Mouse (Mus musculus): ENCODE data around the gene Clcn7. TPM values are rescaled to one million over a fixed set of nuclear protein-coding genes. Genes with fewer than 3 reads are reported as not detected.

The Clcn7 gene
- polyA plus RNA-seq, 1 experiment from 2014 or later: 26.7 TPM

DNA sequence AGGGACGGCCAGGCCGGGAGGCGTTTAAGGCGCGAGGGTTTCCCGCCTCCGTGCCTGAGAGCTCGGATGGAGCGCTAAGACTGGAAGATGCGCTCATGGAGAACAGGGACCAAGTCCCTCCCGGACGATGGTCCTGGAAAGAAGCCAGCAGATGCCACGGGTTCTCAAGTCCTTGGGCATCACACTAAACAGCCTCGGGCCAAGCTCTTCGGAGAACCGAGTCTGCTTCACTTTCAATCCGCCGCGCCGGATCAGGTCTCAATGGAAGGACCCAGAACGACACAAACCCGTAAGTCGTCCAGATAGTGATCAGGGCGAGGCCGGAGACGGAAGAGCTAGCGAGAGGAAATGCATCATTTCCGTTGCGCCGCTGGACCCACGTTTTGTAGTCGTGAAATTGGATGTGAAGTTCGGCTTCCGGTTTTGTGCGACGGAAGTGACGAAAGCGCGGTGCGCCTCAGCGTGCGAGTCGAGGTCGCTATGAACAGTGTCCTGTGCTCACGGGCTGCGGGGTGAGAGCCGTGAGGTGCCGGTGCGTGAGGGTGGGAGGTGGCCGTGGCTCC lies 51.0 kb downstream of the Clcn7 start, which contains the start of gene BC003965:
BC003965 (plus strand) TSS at position 426 of the 563 bp plus-strand sequence.
- peak; percentile 87 for ATAC-seq (ENCODE audit: low read depth)
- peak within 1 kb of the TSS; percentile 78 for H3K9ac ChIP-seq (replicated peaks; ENCODE audit: low read depth, low read length)
- H3K4me2 ChIP-seq (ENCODE audit: low read depth, low read length): peak within 1 kb of the TSS; percentile 90
- H3K36me3 ChIP-seq (ENCODE audit: control insufficient read depth, insufficient read depth, low read length): no peaks in the 10 kb centered on the region
- peak within 1 kb of the TSS; percentile 98 for H3K27ac ChIP-seq (ENCODE audit: low read depth, low read length)
- H3K9me3 ChIP-seq (ENCODE audit: control insufficient read depth, low read length): no peaks in the 10 kb centered on the region
- H3K4me1 ChIP-seq (ENCODE audit: control insufficient read depth, insufficient read depth, low read length): peaks cover 18% of the 10 kb centered on the region
- H3K4me3 ChIP-seq (ENCODE audit: low read depth, low read length): peak within 1 kb of the TSS; percentile 66
- WGBS: under 1% methylated on average over 50 of the region's 50 CpGs
- no peaks in the 10 kb centered on the region for H3K27me3 ChIP-seq (ENCODE audit: control insufficient read depth, insufficient read depth, low read length)

GRCm38 (mm10) chr17:25184961-25185360 lies 51.8 kb downstream of the Clcn7 start:
- no peaks in the 10 kb centered on the region for H3K27me3 ChIP-seq (ENCODE audit: control insufficient read depth, insufficient read depth, low read length)
- no peaks in the 10 kb centered on the region for H3K36me3 ChIP-seq (ENCODE audit: control insufficient read depth, insufficient read depth, low read length)
- 0 out of 2 replicates have a peak, but pooled peaks have one; percentile 16 for ATAC-seq (ENCODE audit: low read depth)
- peaks cover 25% of the 10 kb centered on the region for H3K4me1 ChIP-seq (ENCODE audit: control insufficient read depth, insufficient read depth, low read length)
- H3K27ac ChIP-seq (ENCODE audit: low read depth, low read length): no peak overlapping the region
- WGBS: 9% methylated on average over 17 of the region's 17 CpGs
- H3K9ac ChIP-seq (replicated peaks; ENCODE audit: low read depth, low read length): peak overlapping the region; percentile 78
- H3K9me3 ChIP-seq (ENCODE audit: control insufficient read depth, low read length): no peaks in the 10 kb centered on the region
- peak overlapping the region; percentile 90 for H3K4me2 ChIP-seq (ENCODE audit: low read depth, low read length)
- peak overlapping the region; percentile 66 for H3K4me3 ChIP-seq (ENCODE audit: low read depth, low read length)

GRCm38 (mm10) chr17:25187784-25188149 lies 54.6 kb downstream of the Clcn7 start:
- WGBS: 7% methylated on average over 11 of the region's 11 CpGs

DNA sequence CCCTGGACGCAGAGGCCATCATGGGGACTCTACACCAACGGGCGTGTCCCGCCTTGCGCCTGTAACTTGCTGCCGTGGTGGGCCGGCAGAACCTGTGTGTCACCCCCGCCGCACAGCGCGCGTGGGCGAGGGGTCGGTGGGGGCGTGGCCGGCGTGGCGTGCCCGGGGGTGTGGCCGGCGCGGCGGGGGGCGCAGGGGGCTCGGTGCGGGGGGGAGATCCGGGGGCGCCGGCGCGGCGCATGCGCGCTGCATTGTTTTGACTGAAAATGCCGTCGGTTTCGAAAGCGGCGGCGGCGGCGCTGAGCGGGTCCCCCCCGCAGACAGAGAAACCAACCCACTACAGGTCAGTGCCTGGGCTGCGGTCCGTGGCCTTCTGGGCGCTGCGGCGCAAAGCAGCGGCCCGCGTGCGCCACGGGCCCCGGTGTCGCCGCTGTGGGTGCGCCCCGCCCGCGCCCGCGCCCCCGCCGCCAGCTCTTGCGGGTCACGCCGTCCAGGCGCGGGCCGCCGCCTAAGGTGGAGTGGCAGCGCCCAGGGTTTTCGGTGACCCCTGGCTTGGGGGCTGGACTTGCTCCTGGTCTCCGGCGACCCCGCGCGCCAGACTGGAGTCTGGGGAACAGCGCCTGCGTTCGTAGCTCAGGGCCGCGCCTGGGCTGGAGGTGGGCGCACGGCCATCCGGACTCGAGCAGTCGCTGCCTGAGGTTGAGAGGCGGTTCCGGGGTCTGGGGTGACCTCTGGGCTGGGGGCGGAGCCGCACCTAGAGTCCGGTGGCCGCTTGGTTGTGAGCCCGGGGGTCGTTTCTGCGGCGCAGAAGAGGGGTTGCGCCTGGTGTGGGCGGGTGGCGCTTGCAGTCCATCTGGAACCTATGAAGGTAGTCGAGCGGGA lies 55.2 kb downstream of the Clcn7 start, which contains the start of gene Unkl:
Unkl (plus strand) TSS at position 248 of the 882 bp plus-strand sequence.
- peak within 1 kb of the TSS; percentile 90 for H3K9ac ChIP-seq (replicated peaks; ENCODE audit: low read depth, low read length)
- H3K4me1 ChIP-seq (ENCODE audit: control insufficient read depth, insufficient read depth, low read length): peaks cover 27% of the 10 kb centered on the region
- peaks cover 10% of the 10 kb centered on the region; the same call in 1 of the 2 replicates for H3K36me3 ChIP-seq (ENCODE audit: control insufficient read depth, insufficient read depth, low read length)
- H3K9me3 ChIP-seq (ENCODE audit: control insufficient read depth, low read length): no peaks in the 10 kb centered on the region
- peak within 1 kb of the TSS; percentile 83 for H3K4me2 ChIP-seq (ENCODE audit: low read depth, low read length)
- peak within 1 kb of the TSS; percentile 95 for H3K4me3 ChIP-seq (ENCODE audit: low read depth, low read length)
- H3K27me3 ChIP-seq (ENCODE audit: control insufficient read depth, insufficient read depth, low read length): no peaks in the 10 kb centered on the region
- under 1% methylated on average over 97 of the region's 104 CpGs for WGBS
- peak within 1 kb of the TSS; percentile 52 for H3K27ac ChIP-seq (ENCODE audit: low read depth, low read length)
- ATAC-seq (ENCODE audit: low read depth): peak; percentile 24

More at GRCm38 (mm10) chr17:25187784-25188149, 54.6 kb downstream of the Clcn7 start:
- peak overlapping the region; percentile 83 for H3K4me2 ChIP-seq (ENCODE audit: low read depth, low read length)
- H3K4me1 ChIP-seq (ENCODE audit: control insufficient read depth, insufficient read depth, low read length): peaks cover 28% of the 10 kb centered on the region
- H3K9me3 ChIP-seq (ENCODE audit: control insufficient read depth, low read length): no peaks in the 10 kb centered on the region
- peak overlapping the region; percentile 90 for H3K9ac ChIP-seq (replicated peaks; ENCODE audit: low read depth, low read length)
- H3K36me3 ChIP-seq (ENCODE audit: control insufficient read depth, insufficient read depth, low read length): 0 out of 2 replicates have a peak, but pooled peaks cover 6% of the 10 kb centered on the region
- peak overlapping the region; percentile 52; the same call in 1 of the 2 replicates for H3K27ac ChIP-seq (ENCODE audit: low read depth, low read length)
- peak overlapping the region; percentile 95 for H3K4me3 ChIP-seq (ENCODE audit: low read depth, low read length)
- ATAC-seq (ENCODE audit: low read depth): no peak
- H3K27me3 ChIP-seq (ENCODE audit: control insufficient read depth, insufficient read depth, low read length): no peaks in the 10 kb centered on the region

- no peaks in the 10 kb centered on the region for H3K9me3 ChIP-seq (ENCODE audit: control insufficient read depth, low read length)
- H3K36me3 ChIP-seq (ENCODE audit: control insufficient read depth, insufficient read depth, low read length): peaks cover 14% of the 10 kb centered on the region; the same call in 1 of the 2 replicates
- peaks cover 24% of the 10 kb centered on the region for H3K4me1 ChIP-seq (ENCODE audit: control insufficient read depth, insufficient read depth, low read length)
- no peaks in the 10 kb centered on the region for H3K27me3 ChIP-seq (ENCODE audit: control insufficient read depth, insufficient read depth, low read length)
- peak overlapping the region; percentile 90 for H3K9ac ChIP-seq (replicated peaks; ENCODE audit: low read depth, low read length)
- no peak for ATAC-seq (ENCODE audit: low read depth)
- WGBS: 0% methylated on average over 14 of the region's 16 CpGs
- H3K27ac ChIP-seq (ENCODE audit: low read depth, low read length): no peak overlapping the region
- H3K4me3 ChIP-seq (ENCODE audit: low read depth, low read length): peak overlapping the region; percentile 95
- H3K4me2 ChIP-seq (ENCODE audit: low read depth, low read length): peak overlapping the region; percentile 83
These were observed 55.9 kb downstream of the Clcn7 start for GRCm38 (mm10) chr17:25189091-25189490.

- Histone ChIP-seq H3K27ac (ENCODE audit: low read depth, low read length) (no peak overlapping the region), H3K4me3 (ENCODE audit: low read depth, low read length) (no peak overlapping the region), H3K4me2 (ENCODE audit: low read depth, low read length) (no peak overlapping the region), H3K9me3 (ENCODE audit: control insufficient read depth, low read length) (no peaks in the 10 kb centered on the region), H3K4me1 (ENCODE audit: control insufficient read depth, insufficient read depth, low read length) (no peaks in the 10 kb centered on the region), H3K9ac (replicated peaks; ENCODE audit: low read depth, low read length) (no peak overlapping the region), H3K36me3 (ENCODE audit: control insufficient read depth, insufficient read depth, low read length) (peaks cover 40% of the 10 kb centered on the region), H3K27me3 (ENCODE audit: control insufficient read depth, insufficient read depth, low read length) (no peaks in the 10 kb centered on the region)
- 93% methylated on average over 4 of the region's 4 CpGs for WGBS
- ATAC-seq (ENCODE audit: low read depth): no peak
These were observed 69.2 kb downstream of the Clcn7 start for GRCm38 (mm10) chr17:25202401-25202800.

GRCm38 (mm10) chr17:25210006-25210405 lies 76.8 kb downstream of the Clcn7 start:
- H3K27me3 ChIP-seq (ENCODE audit: control insufficient read depth, insufficient read depth, low read length): no peaks in the 10 kb centered on the region
- no peak for ATAC-seq (ENCODE audit: low read depth)
- no peak overlapping the region for H3K4me2 ChIP-seq (ENCODE audit: low read depth, low read length)
- no peak overlapping the region for H3K27ac ChIP-seq (ENCODE audit: low read depth, low read length)
- H3K4me1 ChIP-seq (ENCODE audit: control insufficient read depth, insufficient read depth, low read length): no peaks in the 10 kb centered on the region
- no peak overlapping the region for H3K4me3 ChIP-seq (ENCODE audit: low read depth, low read length)
- H3K36me3 ChIP-seq (ENCODE audit: control insufficient read depth, insufficient read depth, low read length): peaks cover 64% of the 10 kb centered on the region
- H3K9ac ChIP-seq (replicated peaks; ENCODE audit: low read depth, low read length): no peak overlapping the region
- no peaks in the 10 kb centered on the region for H3K9me3 ChIP-seq (ENCODE audit: control insufficient read depth, low read length)
- WGBS: 95% methylated on average over 4 of the region's 4 CpGs

DNA sequence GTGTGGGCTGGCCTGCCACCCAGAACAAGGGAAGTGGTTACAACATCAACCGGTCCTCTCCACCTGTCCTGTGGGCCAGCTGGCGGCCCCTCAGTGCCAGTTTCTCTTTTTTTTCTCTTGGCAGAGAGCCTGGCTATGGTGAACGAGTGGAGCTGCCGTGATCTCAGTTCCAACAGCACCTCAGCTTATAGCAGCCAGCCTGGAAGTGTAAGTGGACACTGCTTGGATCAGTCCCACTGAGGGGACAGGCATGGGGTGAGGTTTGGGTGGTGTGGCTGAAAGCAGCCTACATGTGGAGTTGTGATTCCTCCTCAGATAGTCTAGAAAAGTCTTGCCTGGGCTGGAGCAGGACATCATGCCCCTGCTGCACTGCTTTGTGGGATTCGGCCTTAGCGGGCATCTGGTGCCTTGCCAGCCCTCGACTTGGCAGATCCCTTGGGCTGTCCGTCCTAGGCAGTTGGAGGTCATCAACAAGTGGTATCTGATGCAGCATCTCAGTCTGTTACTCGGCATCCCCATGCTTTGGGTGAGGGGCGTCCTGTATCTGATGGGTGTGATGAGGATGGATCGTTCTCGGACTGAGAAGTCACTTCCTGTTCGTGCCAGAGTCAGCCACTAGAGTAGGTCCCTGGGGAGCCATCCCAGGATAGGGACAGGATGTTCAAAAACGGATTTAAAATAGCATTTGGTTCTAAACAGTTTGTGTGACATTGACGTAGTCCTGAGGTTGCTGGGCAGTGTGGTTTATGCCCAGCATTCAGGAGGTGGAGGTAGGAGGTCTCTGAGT lies 77.7 kb downstream of the Clcn7 start:
- H3K9ac ChIP-seq (replicated peaks; ENCODE audit: low read depth, low read length): no peak overlapping the region
- no peak overlapping the region for H3K27ac ChIP-seq (ENCODE audit: low read depth, low read length)
- no peak overlapping the region for H3K4me3 ChIP-seq (ENCODE audit: low read depth, low read length)
- H3K36me3 ChIP-seq (ENCODE audit: control insufficient read depth, insufficient read depth, low read length): peaks cover 65% of the 10 kb centered on the region
- no peak overlapping the region for H3K4me2 ChIP-seq (ENCODE audit: low read depth, low read length)
- no peaks in the 10 kb centered on the region for H3K27me3 ChIP-seq (ENCODE audit: control insufficient read depth, insufficient read depth, low read length)
- no peaks in the 10 kb centered on the region for H3K4me1 ChIP-seq (ENCODE audit: control insufficient read depth, insufficient read depth, low read length)
- 85% methylated on average over 15 of the region's 15 CpGs for WGBS
- H3K9me3 ChIP-seq (ENCODE audit: control insufficient read depth, low read length): no peaks in the 10 kb centered on the region
- ATAC-seq (ENCODE audit: low read depth): no peak
